Mouse (Mus musculus) liver, adult 2 months (tissue): ENCODE data around the gene Arhgap10.

ENCODE experiments used
- CTCF ChIP-seq: fragments of 200-500 bp; IDR thresholded peaks from 2 replicates; pipeline ENCODE4 v1.5.1; 2011; ENCODE audit warnings: low read depth, low read length, control low read depth
- POLR2A ChIP-seq: fragments of 200-500 bp; IDR thresholded peaks from 2 replicates; pipeline ENCODE4 v1.6.1; 2011; ENCODE audit warnings: low read length, control low read depth; ENCODE audit not compliant: insufficient read depth; ENCODE audit errors: extremely low read depth

- TF ChIP-seq CTCF, result no peak
- TF ChIP-seq POLR2A, result no peak
Observed at GRCm38 (mm10) chr8:77406846-77407245, 110.9 kb downstream of the Arhgap10 start.
